Mouse (Mus musculus) heart, adult 2 months (tissue): Measurements from ENCODE around the gene Unc13d. TPM values are rescaled to one million over a fixed set of nuclear protein-coding genes. Genes with fewer than 3 reads are reported as not detected.

ENCODE experiments used
- DNase-seq, 2 experiments: peaks; one replicate each; pipeline ENCODE4 v3.0.0; 2021
- H3K27ac ChIP-seq: fragments of 200-600 bp; 2 replicates; pipeline ENCODE4 v1.8.1; 2022
- H3K27me3 ChIP-seq: fragments of 200-500 bp; 2 replicates; pipeline ENCODE4 v1.6.1; 2012; ENCODE audit warnings: mild to moderate bottlenecking, low read length, inconsistent platforms, mixed read lengths; ENCODE audit not compliant: control insufficient read depth, insufficient read depth
- H3K36me3 ChIP-seq: fragments of 200-500 bp; 2 replicates; pipeline ENCODE4 v1.6.1; 2012; ENCODE audit warnings: low read length, inconsistent platforms; ENCODE audit not compliant: control insufficient read depth, insufficient read depth
- H3K4me1 ChIP-seq: fragments of 200-500 bp; 2 replicates; pipeline ENCODE4 v1.6.1; 2011; ENCODE audit warnings: low read length; ENCODE audit not compliant: control insufficient read depth, insufficient read depth
- H3K4me3 ChIP-seq: fragments of 200-600 bp; 2 replicates; pipeline ENCODE4 v1.8.1; 2022
- H3K79me2 ChIP-seq: fragments of 200-500 bp; replicated peaks from 2 replicates; pipeline ENCODE4 v1.6.1; 2012; ENCODE audit warnings: mild to moderate bottlenecking, inconsistent platforms, low read length, moderate library complexity, mixed read lengths; ENCODE audit not compliant: control insufficient read depth, insufficient read depth
- H3K9ac ChIP-seq: fragments of 200-500 bp; 2 replicates; pipeline ENCODE4 v1.6.1; 2012; ENCODE audit warnings: low read depth, mild to moderate bottlenecking, control low read depth, inconsistent platforms, low read length, mixed read lengths
- CTCF ChIP-seq: fragments of 200-600 bp; IDR thresholded peaks from 2 replicates; pipeline ENCODE4 v1.8.1; 2022; ENCODE audit warnings: antibody characterized with exemption, mild to moderate bottlenecking, moderate library complexity
- EP300 ChIP-seq: fragments of 200-500 bp; IDR thresholded peaks from 2 replicates; pipeline ENCODE4 v1.6.1; 2011; ENCODE audit warnings: low read depth, low read length, control low read depth; ENCODE audit not compliant: insufficient read depth
- POLR2A ChIP-seq: fragments of 200-500 bp; IDR thresholded peaks from 2 replicates; pipeline ENCODE4 v1.6.1; 2011; ENCODE audit warnings: mild to moderate bottlenecking, low read depth, low read length, control low read depth; ENCODE audit not compliant: insufficient read depth
- WGBS: fragments of 180-500 bp; shearing (Covaris S2); methylation state at CpG from one replicate; pipeline ENCODE4 v1.1.7; 2018; 5-methylcytosine and 5-hydroxymethylcytosine counted together
- intact Hi-C: fragments of 180-260 bp; cut with DNase I; formaldehyde crosslinking; loops from one replicate; pipeline ENCODE4 v1.15.1; 2025
- polyA plus RNA-seq: library from polyadenylated mRNA; depleted of rRNA; stranded (reverse); fragments of >200 nt; gene quantifications from 2 replicates; pipeline ENCODE4 v1.2.3, GENCODE M21; 2012
- total RNA-seq, 2 experiments: library from RNA; stranded (reverse); gene quantifications; 2 replicates each; pipeline ENCODE4 v1.2.3; 2021

Unc13d gene
- total and polyA plus RNA-seq, 3 experiments, result 0.55 to 1.7 (median 1.5) TPM

- WGBS, result 92% methylated on average over 6 of the region's 6 CpGs
- intact Hi-C loops, result no loop called here
These were observed 43.2 kb downstream of the Unc13d start for GRCm38 (mm10) chr11:116034584-116034983.

GRCm38 (mm10) chr11:116030898-116031845 is 46.6 kb downstream of the Unc13d start:
- Histone ChIP-seq H3K27me3 (no peaks in the 10 kb centered on the region), H3K9ac (peak overlapping the region; percentile 92), H3K4me1 (peaks cover 11% of the 10 kb centered on the region), H3K36me3 (no peaks in the 10 kb centered on the region), H3K4me3 (peak overlapping the region; percentile 98), H3K27ac (peak overlapping the region; percentile 99), H3K79me2 (peaks cover 6% of the 10 kb centered on the region)
- 21% methylated on average over 14 of the region's 14 CpGs for WGBS
- intact Hi-C loops, result loop anchor here (1.0 kb wide), 1 partner anchor 55 kb away; the partner anchor contains the start of gene Wbp2
- no peak for TF ChIP-seq CTCF
- 0 out of 2 replicates have a peak, but pooled peaks have one; percentile 9 for TF ChIP-seq EP300
- DNase-seq, result peak in 1 of 2 experiments; percentile 64

More at GRCm38 (mm10) chr11:116034584-116034983, 43.2 kb downstream of the Unc13d start:
- H3K27me3 ChIP-seq, result no peaks in the 10 kb centered on the region
- no peak overlapping the region for H3K9ac ChIP-seq
- H3K4me3 ChIP-seq, result no peak overlapping the region
- H3K4me1 ChIP-seq, result peaks cover 9% of the 10 kb centered on the region
- no peak for DNase-seq
- no peaks in the 10 kb centered on the region; the same call in 1 of the 2 replicates for H3K36me3 ChIP-seq
- peaks cover 12% of the 10 kb centered on the region for H3K79me2 ChIP-seq
- TF ChIP-seq EP300, result no peak
- no peak for TF ChIP-seq CTCF
- TF ChIP-seq POLR2A, result no peak
- no peak overlapping the region for H3K27ac ChIP-seq

- peak; percentile 98 for DNase-seq
- Histone ChIP-seq H3K79me2 (peaks cover 6% of the 10 kb centered on the region), H3K9ac (peak within 1 kb of the TSS; percentile 92), H3K4me1 (peaks cover 11% of the 10 kb centered on the region), H3K4me3 (peak within 1 kb of the TSS; percentile 98), H3K36me3 (no peaks in the 10 kb centered on the region), H3K27ac (peak within 1 kb of the TSS; percentile 99), H3K27me3 (no peaks in the 10 kb centered on the region)
- under 1% methylated on average over 67 of the region's 67 CpGs for WGBS
- TF ChIP-seq EP300 (peak; percentile 68), POLR2A (peak; percentile 87), CTCF (no peak)
- intact Hi-C loops, result loop anchor here (1.0 kb wide), 1 partner anchor 56 kb away; the partner anchor contains the start of gene Wbp2
These were observed 47.5 kb downstream of the Unc13d start, which contains the start of gene Unk for GRCm38 (mm10) chr11:116030088-116030897. TSS of gene Unk (plus strand) at chr11:116030322.

- H3K4me1 ChIP-seq, result peaks cover 11% of the 10 kb centered on the region
- H3K79me2 ChIP-seq, result peaks cover 2% of the 10 kb centered on the region; the same call in 1 of the 2 replicates
- H3K27me3 ChIP-seq, result no peaks in the 10 kb centered on the region
- no peaks in the 10 kb centered on the region for H3K36me3 ChIP-seq
- H3K4me3 ChIP-seq, result peak overlapping the region; percentile 98
- peak overlapping the region; percentile 47 for H3K9ac ChIP-seq
- peak overlapping the region; percentile 99 for H3K27ac ChIP-seq
- 69% methylated on average over 6 of the region's 6 CpGs for WGBS
- TF ChIP-seq EP300 (no peak), POLR2A (no peak), CTCF (no peak)
- intact Hi-C loops, result no loop called here
- DNase-seq, result no peak
These were observed 48.5 kb downstream of the Unc13d start for GRCm38 (mm10) chr11:116029086-116029865.

- WGBS, result 59% methylated on average over 9 of the region's 9 CpGs
- intact Hi-C loops, result no loop called here
These were observed 49.4 kb downstream of the Unc13d start for GRCm38 (mm10) chr11:116028177-116028865.

More at GRCm38 (mm10) chr11:116028177-116028865, 49.4 kb downstream of the Unc13d start:
- H3K27ac ChIP-seq, result peak overlapping the region; percentile 39
- no peak for TF ChIP-seq CTCF
- TF ChIP-seq POLR2A, result no peak
- no peak for TF ChIP-seq EP300
- no peak overlapping the region for H3K9ac ChIP-seq
- H3K36me3 ChIP-seq, result no peaks in the 10 kb centered on the region
- no peak overlapping the region for H3K4me3 ChIP-seq
- H3K4me1 ChIP-seq, result peaks cover 11% of the 10 kb centered on the region
- peaks cover under 1% of the 10 kb centered on the region; the same call in 1 of the 2 replicates for H3K79me2 ChIP-seq
- no peaks in the 10 kb centered on the region for H3K27me3 ChIP-seq
- no peak for DNase-seq
